Mouse (Mus musculus) natural killer cell, adult 2 months (primary cell): ENCODE data around the gene Ccl17.

ENCODE experiments used
- DNase-seq, 2 experiments: peaks; one replicate each; pipeline ENCODE4 v3.0.0; 2022; ENCODE audit warnings: low spot score in 2 of 2

Gene Ccl17

GRCm38 (mm10) chr8:94810153-94810552 is at the start of gene Ccl17:
Gene Ccl17, plus strand, starts transcription at chr8:94810453.
- DNase-seq: no peak

DNA sequence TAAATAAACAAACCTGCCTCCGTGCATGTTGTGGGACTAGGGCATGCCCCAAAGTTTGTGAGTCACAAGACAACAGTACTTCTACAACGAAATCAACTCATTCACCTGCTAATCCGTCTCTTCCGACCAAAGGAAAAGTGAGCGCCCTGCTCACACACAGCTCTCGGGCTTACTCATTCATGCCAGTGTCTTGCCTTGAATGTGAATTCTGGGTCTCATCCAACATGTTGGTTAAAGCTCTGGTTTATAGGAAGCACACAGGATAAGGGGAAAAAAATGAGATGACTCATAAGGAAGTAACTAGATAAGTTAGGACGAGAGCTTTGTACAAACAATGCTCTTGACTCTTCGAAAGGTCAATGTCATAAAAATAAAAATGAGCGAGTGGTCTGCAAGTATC is 43.2 kb upstream of the Ccl17 start:
- no peak for DNase-seq

- no peak for DNase-seq
Measured at GRCm38 (mm10) chr8:94770945-94771344, 39.3 kb upstream of the Ccl17 start.

DNA sequence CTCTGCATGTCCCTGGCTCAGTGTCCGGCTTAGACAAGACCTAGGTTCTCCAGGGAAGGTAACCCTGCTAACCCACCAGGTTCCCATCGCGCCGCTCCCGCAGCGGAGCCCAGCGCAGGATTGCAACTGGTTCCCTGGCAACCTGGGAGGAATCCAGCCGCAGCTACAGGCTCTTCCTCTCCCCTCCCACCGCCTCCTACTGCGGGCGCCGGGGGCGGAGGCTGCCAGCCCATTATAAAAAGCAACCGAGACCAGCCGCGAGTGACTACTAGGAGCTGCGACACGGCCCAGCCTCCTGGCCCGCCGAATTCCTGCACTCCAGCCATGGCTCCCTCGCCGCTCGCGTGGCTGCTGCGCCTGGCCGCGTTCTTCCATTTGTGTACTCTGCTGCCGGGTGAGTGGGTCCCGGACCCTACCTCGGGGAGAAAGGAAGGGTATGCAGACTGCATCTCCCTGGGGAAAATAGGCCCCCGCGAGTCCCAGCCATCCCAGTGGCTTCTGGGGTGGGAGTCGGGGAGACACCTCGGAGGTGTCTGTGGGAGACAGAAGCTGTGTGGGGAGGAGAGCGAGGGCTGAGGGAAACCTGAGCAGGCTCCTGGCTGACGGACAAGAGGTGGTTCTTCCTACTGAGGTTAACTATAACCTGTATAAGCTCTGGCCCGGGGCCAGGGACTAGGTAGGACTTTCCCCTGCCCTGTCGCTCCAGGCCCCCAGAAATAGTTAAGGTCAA is 38.1 kb upstream of the Ccl17 start, which contains the start of gene Cx3cl1:
Gene Cx3cl1, plus strand, starts transcription at position 69 of the 730 bp plus-strand sequence.
- no peak for DNase-seq

DNA sequence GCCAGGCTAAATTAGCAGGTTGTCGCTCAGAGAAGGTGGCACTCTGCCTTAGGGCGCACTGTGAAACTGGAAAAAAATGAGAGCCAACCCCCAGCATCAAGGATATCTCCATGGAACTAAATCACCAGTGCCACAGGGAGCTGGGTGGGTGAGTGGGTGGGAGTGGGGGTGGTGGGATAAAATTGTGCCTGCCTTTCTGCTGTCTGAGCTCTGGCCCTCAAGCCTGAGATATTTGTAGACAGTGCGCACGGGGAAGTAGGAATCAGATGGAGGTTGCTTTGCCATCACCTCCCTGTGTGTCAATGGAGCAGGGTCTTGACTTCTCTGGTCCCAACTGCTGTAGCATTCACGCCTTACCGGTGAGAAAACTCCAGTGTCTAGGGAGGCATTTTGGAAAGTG is 37.2 kb upstream of the Ccl17 start:
- no peak for DNase-seq

DNA sequence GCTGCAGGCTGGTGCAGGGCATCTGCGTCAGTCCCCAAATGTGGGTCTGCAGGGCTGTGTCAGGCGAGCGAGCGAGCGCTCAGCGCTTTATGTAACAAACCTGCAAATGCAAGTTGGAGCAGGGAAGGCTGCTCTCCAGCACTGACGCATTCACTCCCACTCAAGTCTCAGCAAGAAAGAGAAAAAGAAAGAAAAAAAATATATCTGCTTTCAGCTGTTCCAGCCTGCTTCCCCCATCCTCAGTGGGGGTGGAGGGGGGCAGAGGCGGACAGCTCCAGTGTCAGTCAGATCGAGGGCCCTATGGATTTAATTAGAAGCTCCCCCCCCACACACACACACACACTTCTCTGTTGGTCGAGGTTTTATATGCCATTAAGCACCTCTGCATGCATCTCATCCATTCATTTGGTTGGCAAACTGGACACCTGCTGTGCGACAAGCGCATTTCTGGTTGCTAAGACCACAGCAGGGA is 36.5 kb upstream of the Ccl17 start:
- no peak for DNase-seq

GRCm38 (mm10) chr8:94774601-94775000 is 35.7 kb upstream of the Ccl17 start:
- DNase-seq: no peak

DNA sequence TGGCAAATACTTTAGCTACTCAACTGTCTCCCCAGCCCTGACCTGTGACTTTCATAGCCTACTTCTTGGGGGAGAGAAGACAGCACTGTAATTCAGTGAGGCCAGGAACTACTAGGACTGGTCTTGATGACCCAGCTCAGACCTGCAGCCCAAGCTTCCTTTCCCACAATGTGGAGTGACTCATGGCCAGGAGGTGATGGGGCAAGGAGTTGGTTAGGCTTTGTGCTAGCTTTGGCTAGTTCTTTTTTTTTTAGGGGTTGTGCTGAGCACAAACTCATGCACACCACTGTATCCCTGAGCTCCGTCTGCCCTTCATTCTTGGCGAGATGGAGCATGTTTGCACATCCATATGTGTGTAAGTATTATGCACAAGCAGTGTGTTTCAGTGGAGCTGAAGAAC is 33.9 kb upstream of the Ccl17 start:
- no peak for DNase-seq

- DNase-seq: no peak
Measured at GRCm38 (mm10) chr8:94778036-94778435, 32.2 kb upstream of the Ccl17 start.

DNA sequence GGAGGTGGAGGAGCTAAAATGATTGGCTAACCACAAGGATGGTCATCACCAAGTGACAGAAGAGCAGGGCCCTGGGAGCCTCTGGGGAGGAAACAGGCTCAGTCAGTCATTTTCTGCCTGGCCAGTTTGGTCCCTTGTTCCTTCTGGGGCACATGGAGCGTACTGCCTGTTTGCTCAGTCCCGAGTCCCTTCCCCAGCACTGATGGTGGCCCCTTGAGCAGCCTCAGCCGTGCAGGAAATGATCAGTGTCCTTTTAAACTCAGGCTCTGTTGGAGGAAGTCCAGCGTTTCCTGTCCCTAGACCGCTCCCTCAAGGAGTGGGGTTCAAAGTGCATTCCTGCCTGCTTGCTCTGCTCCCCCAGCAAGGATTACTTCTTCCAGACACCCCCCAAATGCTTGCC is 31.8 kb upstream of the Ccl17 start:
- DNase-seq: no peak

GRCm38 (mm10) chr8:94778895-94779533 is 31.2 kb upstream of the Ccl17 start:
- peak; percentile 21 to 24 for DNase-seq

- DNase-seq: no peak
Measured at GRCm38 (mm10) chr8:94779534-94780294, 30.5 kb upstream of the Ccl17 start.

DNA sequence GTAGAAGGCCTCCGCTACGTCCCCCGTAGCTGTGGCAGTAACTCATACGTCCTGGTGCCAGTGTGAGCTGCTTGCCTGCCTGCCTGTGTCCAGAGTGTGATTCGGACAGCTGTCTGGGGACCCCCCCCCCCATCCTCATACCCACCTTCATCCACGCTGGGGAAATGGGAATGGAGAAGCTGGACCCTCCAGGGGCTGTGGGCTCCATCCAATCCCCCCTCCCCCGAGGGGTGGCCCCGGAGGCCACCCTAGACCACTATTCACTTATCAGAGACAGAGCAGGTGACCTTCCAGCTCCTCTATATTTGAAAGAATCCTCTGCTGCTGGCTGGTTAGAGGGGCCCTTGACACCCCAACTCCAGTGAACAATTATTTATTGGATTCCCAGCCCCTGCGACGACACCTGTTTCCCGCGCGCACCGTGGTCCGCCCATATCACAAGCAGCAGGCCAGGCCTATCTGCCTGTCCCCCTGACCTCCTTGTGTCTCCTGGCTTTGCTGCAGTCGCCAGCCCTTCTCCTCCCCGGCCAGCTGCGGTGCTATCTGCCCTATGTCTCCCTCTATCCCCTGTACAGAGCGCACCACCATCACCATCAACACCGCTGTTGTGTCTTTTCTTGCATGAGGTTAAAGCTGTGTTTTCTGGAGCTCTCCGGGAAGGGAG is 29.6 kb upstream of the Ccl17 start:
- DNase-seq: no peak

- no peak for DNase-seq
Measured at GRCm38 (mm10) chr8:94781155-94781837, 29.0 kb upstream of the Ccl17 start.

DNA sequence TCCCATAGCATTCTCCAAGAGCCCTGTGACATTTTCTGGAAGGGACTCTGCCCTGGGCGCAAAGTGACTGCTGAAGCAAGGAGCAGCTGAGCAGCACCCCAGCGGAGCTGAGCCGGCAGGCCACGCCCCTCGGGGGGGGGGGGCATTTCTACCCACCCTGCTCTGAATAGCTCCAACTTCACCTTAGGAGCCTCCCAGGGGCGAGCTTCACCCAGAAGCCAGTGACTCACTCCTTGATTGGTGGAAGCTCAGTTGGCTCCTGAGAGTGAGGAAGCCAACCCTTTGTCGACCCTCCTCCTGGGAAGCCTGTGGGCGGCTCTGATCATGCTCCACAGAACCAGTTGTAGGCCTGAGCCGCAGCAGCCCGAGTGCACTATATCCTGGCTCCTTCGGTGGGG is 28.4 kb upstream of the Ccl17 start:
- DNase-seq: no peak

DNA sequence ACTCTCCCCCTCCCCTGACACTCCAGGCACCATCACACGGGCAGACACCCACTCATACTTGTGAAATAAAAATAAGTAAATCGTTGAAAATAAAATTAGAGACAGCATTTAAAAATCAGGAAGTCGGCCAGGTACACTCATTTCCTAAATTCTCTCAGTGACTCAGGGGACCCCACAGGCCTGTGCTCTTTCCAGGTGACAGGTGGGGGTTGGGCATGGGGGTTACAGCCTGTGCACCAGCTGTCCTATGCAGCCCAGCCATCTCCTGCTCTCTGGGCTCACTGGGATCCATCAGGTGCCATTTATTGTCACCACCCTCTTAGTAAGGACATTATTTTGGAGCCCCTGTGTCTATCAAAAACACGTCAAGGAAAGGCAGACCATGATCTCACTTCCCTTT is 26.4 kb upstream of the Ccl17 start:
- no peak for DNase-seq

DNA sequence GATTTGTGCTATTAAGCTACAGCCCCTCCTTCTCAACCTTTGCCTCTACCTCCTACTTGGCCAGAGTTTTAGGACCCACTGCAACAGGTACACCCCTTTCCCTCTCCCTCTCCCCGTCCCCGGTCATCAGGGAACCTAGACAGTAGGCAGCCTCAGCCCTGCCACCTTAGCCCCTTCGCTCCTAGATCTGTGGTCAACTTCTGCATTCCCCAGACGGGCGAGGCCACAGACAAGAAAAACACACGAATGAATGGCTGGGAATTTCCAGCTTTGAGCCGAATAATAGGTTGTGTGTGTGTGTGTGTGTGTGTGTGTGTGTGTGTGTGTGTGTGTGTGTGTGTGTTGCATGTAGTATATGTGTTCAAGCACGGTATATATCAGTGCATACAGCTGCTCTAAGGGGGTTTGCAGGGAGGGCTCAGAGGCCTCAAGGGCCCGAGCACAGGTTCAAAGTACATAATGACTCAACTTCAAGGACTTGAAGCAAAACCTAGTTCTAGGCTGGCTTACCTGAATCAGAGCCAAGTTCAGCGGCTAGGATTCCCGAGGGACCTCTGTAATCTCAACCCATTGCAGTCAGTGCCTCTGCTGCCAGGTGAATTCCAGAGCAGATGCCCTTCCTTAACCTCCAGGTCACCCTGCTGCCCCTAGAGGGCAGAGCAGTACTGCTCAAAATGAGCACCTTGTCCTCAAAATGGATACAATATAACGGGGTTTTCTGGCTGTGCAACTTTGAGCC is 24.8 kb upstream of the Ccl17 start:
- peak; percentile 16 to 51 for DNase-seq

DNA sequence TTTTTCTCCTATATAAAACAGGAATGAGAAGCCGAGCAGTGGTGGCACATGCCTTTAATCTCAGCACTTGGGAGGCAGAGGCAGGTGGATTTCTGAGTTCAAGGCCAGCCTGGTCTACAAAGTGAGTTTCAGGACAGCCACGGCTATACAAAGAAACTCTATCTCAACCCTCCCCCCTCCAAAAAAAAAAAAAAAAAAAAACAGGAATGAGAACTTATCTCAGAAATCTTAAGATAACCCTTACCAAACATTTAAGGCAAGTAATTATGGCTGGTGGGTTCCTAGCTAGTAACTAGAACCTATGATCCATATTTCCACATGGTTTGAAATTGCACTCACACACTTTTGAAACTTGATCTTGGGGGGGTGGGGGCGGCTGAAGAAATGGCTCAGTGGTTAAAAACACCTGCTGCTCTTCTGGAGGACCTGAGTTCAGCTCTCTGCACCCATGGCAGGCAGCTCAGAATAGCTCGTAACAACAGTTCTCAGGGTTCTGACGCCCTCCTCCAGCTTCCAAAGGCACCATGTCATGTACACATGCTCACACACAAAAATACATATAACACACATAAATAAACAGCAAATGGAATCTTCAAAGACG is 24.2 kb upstream of the Ccl17 start:
- no peak for DNase-seq

DNA sequence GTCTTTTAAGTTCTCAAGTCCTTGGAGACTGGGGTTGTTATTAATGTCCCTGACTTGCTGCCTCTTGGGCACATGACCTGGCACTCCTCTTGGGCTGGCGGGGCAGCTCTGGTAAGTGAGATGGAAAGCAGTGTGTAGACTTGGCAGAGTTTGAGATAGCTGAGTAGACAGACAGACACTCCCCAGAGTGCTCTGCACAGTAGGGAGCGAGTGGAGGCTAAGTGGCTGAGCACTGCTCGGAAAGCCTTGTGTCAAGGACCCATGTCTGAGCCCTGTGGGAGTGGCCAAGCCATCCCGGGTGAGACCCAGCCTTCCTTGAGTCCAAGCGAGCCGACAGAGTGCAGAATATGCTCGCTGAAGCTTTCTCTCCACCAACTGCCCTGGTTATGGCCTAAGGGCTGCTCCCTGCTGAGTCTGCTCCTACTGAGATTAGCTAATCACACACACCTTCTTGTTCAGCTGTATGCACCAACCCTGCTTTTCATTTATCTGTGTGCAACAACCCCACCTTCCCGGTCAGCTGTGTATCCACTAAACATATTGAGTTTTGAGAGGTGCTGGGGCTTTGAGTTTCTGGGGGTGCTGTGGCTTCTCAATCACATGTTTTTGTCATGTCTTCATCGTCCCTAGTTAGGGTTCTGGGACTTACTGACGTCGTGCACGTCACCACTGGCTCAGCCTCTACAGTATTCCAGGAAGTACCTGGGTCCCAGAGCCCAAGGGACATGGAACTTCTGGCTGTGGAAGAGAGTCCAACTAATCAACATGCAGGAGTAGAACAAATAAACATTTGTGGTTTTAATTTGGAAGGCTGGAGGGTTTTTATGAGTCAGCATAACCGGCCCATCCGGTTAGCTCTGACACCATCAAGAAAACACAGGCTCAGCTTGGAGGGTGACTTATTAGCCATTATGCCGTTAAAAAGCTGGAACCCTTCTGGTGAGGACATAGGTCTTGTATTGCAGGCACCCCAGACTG is 22.4 kb upstream of the Ccl17 start:
- no peak for DNase-seq
